Mouse (Mus musculus): ENCODE results near the gene Tmem183a. TPM values are rescaled to one million over a fixed set of nuclear protein-coding genes. Genes with fewer than 3 reads are reported as not detected.

The Tmem183a gene
- polyA plus RNA-seq, 1 experiment from 2014 or later = 54.0 TPM

DNA sequence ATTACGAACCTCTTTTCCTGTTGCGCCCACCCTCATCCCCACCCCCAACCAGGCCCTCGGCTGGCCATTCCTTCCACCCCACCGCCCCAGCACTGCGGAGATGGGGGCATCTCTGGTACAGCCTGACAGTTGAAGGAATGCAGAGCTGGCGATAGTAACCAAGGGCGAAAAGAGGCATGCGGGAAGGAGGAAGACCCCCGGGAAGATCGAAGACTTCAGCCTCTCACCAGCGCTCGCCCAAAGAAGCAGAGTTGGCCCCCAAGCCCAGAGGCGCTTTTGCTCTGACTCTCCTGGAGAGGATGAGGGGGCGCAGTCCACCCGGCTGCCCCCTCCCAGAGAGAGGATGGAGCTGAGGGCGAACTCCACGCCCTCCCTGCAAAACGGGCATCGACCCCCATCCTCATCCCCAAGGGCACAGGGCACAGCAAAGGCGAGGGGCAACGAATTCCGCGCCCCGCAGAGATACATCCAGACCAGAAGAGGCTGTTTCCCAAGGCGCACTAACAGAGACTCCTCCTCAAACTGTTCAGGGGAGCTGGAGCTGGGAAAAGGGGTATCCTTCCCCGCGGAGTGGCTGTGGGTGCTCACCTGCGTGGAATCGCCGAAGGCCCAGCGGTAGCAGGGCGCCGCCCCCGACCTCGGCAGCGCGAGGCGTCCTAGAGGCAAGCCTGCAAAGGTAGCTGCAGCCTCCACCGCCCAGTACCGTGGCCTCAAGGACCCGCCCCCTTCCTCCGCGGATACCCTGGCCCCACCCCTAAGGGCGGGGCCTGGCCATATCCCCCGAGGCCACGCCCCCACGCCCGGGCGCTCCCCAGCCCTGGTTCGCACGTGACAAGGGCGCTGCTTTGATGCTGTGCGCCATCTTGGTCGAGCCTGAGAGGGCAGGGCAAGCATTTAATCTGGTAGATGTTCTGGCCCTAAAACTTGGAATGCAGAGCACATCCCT, 17.5 kb downstream of the Tmem183a start:
- H3K4me1 ChIP-seq = peaks cover 61% of the 10 kb centered on the region
- H3K27ac ChIP-seq (replicated peaks) = peak overlapping the region; percentile 91
- peaks cover 26% of the 10 kb centered on the region for H3K36me3 ChIP-seq
- peak overlapping the region; percentile 60 for H3K4me3 ChIP-seq
- 1% methylated on average over 54 of the region's 54 CpGs for WGBS
- H3K27me3 ChIP-seq (replicated peaks) = no peaks in the 10 kb centered on the region
- peak; percentile 95 for ATAC-seq (ENCODE audit: extremely low read depth, insufficient number of reproducible peaks, low FRiP score, low TSS enrichment)
- H3K9me3 ChIP-seq = no peaks in the 10 kb centered on the region
- peak overlapping the region; percentile 83 for H3K9ac ChIP-seq
- peak overlapping the region; percentile 89 for H3K4me2 ChIP-seq

GRCm38 (mm10) chr1:134343567-134343966, 18.2 kb downstream of the Tmem183a start:
- 6% methylated on average over 2 of the region's 2 CpGs for WGBS
- peak overlapping the region; percentile 91 for H3K27ac ChIP-seq (replicated peaks)

DNA sequence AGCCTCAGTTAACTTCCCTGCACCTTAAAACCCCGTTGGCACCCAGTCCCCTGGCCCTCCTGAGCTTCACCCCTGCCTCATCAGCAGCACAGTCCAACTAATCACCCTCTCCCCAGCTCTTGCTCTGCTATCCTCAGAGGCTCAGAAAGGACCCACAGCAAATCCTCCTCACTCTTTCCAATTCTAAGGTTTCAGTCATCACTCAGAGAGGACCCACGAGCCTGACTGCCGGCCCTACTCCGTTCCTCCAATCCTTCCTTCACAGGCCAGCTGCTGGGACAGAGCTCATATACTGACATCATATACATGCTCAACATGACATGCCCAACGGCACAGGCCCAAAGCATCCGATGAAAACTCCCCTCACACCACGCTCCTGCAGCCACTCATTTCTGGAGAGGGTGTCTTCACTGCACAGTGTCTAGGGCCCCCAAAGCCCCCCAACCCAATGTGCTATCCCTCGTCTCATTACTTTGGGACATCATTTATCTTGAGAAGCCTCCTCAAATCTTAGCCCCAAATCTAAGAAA, 18.9 kb downstream of the Tmem183a start:
- Histone ChIP-seq H3K27ac (replicated peaks) (peak overlapping the region; percentile 91), H3K4me2 (peak overlapping the region; percentile 89)
- 52% methylated on average over 8 of the region's 8 CpGs for whole genome bisulfite sequencing

More at GRCm38 (mm10) chr1:134343567-134343966, 18.2 kb downstream of the Tmem183a start:
- H3K36me3 ChIP-seq = peaks cover 26% of the 10 kb centered on the region
- peak overlapping the region; percentile 89 for H3K4me2 ChIP-seq
- H3K27me3 ChIP-seq (replicated peaks) = no peaks in the 10 kb centered on the region
- H3K4me1 ChIP-seq = peaks cover 67% of the 10 kb centered on the region
- peak overlapping the region; percentile 60 for H3K4me3 ChIP-seq
- no peak for ATAC-seq (ENCODE audit: extremely low read depth, insufficient number of reproducible peaks, low FRiP score, low TSS enrichment)
- H3K9ac ChIP-seq = peak overlapping the region; percentile 83
- no peaks in the 10 kb centered on the region for H3K9me3 ChIP-seq

GRCm38 (mm10) chr1:134342278-134342664, 19.5 kb downstream of the Tmem183a start:
- peak overlapping the region; percentile 89 for H3K4me2 ChIP-seq
- WGBS = 24% methylated on average over 2 of the region's 2 CpGs
- peaks cover 80% of the 10 kb centered on the region for H3K4me1 ChIP-seq
- H3K4me3 ChIP-seq = peak overlapping the region; percentile 60
- peak overlapping the region; percentile 83 for H3K9ac ChIP-seq
- no peaks in the 10 kb centered on the region for H3K27me3 ChIP-seq (replicated peaks)
- H3K27ac ChIP-seq (replicated peaks) = peak overlapping the region; percentile 91
- no peaks in the 10 kb centered on the region for H3K9me3 ChIP-seq
- ATAC-seq (ENCODE audit: extremely low read depth, insufficient number of reproducible peaks, low FRiP score, low TSS enrichment) = no peak
- H3K36me3 ChIP-seq = peaks cover 16% of the 10 kb centered on the region

More for the DNA sequence above, 18.9 kb downstream of the Tmem183a start:
- Histone ChIP-seq H3K4me3 (peak overlapping the region; percentile 60), H3K9ac (peak overlapping the region; percentile 83), H3K36me3 (peaks cover 21% of the 10 kb centered on the region), H3K27me3 (replicated peaks) (no peaks in the 10 kb centered on the region), H3K4me1 (peaks cover 74% of the 10 kb centered on the region), H3K9me3 (no peaks in the 10 kb centered on the region)
- ATAC-seq (ENCODE audit: extremely low read depth, insufficient number of reproducible peaks, low FRiP score, low TSS enrichment) = no peak

DNA sequence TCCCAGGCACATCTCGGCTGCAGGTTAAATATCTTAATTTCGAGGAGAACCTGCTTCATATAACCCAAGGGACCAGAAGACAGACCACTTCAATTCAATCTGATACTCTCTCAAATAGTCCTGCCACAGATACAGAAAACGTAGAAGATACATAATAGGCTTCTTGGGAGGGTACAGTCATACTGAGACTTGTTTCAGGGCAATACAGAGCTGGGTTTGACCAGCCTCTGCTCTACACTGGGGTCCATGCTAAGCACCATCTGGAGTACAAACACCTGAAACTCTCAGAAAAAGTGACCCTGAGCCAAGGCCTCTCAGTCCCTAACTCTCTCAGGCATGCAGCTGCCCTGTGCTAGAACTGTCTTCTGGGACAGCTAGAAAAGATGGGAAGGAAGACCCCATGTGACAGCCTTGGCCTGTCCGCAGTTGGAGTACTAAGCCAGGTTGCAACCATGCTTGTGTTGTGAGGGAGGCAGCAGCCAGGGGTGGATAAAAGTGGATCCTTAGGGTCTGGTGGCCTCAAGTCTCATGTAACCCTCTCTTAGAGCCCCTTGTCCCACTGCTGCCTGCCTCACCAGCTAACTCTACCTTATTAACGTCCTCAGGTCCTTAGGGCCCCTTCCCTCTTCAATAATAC, 20.0 kb downstream of the Tmem183a start:
- Histone ChIP-seq H3K36me3 (peaks cover 11% of the 10 kb centered on the region), H3K4me3 (no peak overlapping the region), H3K9me3 (no peaks in the 10 kb centered on the region), H3K27me3 (replicated peaks) (no peaks in the 10 kb centered on the region), H3K4me2 (peak overlapping the region; percentile 89), H3K27ac (replicated peaks) (peak overlapping the region; percentile 91), H3K9ac (peak overlapping the region; percentile 66), H3K4me1 (peaks cover 81% of the 10 kb centered on the region)
- no peak for ATAC-seq (ENCODE audit: extremely low read depth, insufficient number of reproducible peaks, low FRiP score, low TSS enrichment)
- 62% methylated on average over 5 of the region's 5 CpGs for WGBS

GRCm38 (mm10) chr1:134339757-134340619, 21.8 kb downstream of the Tmem183a start:
- H3K4me2 ChIP-seq = no peak overlapping the region
- no peak overlapping the region for H3K4me3 ChIP-seq
- ATAC-seq (ENCODE audit: extremely low read depth, insufficient number of reproducible peaks, low FRiP score, low TSS enrichment) = no peak
- H3K9ac ChIP-seq = no peak overlapping the region
- H3K4me1 ChIP-seq = peaks cover 82% of the 10 kb centered on the region
- WGBS = 91% methylated on average over 18 of the region's 18 CpGs
- H3K9me3 ChIP-seq = no peaks in the 10 kb centered on the region
- peak overlapping the region; percentile 82 for H3K27ac ChIP-seq (replicated peaks)
- no peaks in the 10 kb centered on the region for H3K27me3 ChIP-seq (replicated peaks)
- no peaks in the 10 kb centered on the region for H3K36me3 ChIP-seq

DNA sequence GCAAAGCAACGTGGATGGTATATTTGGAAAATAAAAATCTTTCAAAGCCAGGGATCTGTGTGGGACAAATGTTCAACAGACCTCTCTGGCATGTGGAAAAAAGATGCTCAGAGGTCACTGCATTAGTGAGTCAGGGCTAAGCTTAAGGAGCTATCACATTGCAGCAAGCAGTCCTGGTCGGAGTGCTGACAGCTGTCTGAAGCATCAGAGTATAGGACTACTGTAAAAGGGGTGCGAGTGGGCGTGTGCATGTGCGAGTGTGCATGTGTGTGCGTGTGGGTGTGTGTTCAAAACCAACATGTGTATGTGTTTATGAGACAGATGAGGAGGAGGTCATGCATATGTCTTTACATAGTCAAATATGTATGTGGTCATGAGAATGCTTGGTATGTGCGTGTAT, 22.6 kb downstream of the Tmem183a start:
- H3K9me3 ChIP-seq = no peaks in the 10 kb centered on the region
- peaks cover 84% of the 10 kb centered on the region for H3K4me1 ChIP-seq
- 45% methylated on average over 7 of the region's 7 CpGs for WGBS
- H3K36me3 ChIP-seq = no peaks in the 10 kb centered on the region
- H3K4me3 ChIP-seq = no peak overlapping the region
- H3K27me3 ChIP-seq (replicated peaks) = no peaks in the 10 kb centered on the region
- H3K4me2 ChIP-seq = peak overlapping the region; percentile 34
- peak overlapping the region; percentile 82 for H3K27ac ChIP-seq (replicated peaks)
- ATAC-seq (ENCODE audit: extremely low read depth, insufficient number of reproducible peaks, low FRiP score, low TSS enrichment) = no peak
- H3K9ac ChIP-seq = no peak overlapping the region

GRCm38 (mm10) chr1:134336958-134337710, 24.6 kb downstream of the Tmem183a start:
- H3K9ac ChIP-seq = no peak overlapping the region
- H3K4me1 ChIP-seq = peaks cover 84% of the 10 kb centered on the region
- H3K4me3 ChIP-seq = no peak overlapping the region
- ATAC-seq (ENCODE audit: extremely low read depth, insufficient number of reproducible peaks, low FRiP score, low TSS enrichment) = no peak
- H3K36me3 ChIP-seq = no peaks in the 10 kb centered on the region
- H3K27me3 ChIP-seq (replicated peaks) = no peaks in the 10 kb centered on the region
- H3K27ac ChIP-seq (replicated peaks) = peak overlapping the region; percentile 82
- 42% methylated on average over 11 of the region's 11 CpGs for WGBS
- no peak overlapping the region for H3K4me2 ChIP-seq
- no peaks in the 10 kb centered on the region for H3K9me3 ChIP-seq

DNA sequence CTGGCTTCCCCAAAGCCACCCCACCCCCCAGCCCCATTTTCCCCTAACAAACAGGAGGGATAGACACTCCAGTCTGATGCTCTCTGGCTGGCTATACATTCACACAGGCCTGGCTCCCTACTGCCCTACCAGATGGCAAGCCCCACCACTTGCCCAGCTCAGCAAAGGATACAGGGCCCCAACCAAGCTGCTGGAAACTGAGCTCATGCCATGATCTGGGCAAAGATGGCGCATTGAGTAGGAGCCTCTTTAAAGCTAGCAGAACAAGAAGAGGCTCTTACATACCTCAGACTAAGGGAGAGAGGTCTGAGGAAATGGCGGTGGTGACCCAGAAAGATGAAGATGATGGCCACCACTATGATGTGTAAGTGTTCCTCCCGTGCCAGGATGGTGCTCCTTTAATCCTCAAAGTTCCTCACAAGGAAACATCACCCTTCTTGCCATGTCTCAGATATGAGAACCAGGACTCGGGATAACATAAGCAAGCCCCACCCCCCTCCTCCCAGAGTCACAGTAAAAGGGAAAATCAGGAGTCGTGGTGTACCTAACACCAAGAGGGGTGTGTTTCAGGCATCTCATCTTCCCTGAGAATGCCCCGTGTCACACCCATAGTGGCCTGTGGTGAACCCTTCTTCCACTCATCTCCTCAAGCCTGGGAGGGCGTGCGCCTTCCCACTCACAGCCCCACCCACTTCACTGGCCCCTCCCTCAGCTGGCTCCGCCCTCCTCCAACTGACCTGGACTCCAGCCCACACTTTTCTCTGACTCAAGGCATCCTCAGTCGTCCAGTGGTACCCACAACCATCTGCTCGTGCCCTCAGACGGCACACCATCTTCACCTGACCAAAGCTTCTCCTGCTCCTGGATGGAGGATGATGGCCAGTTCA, 25.6 kb downstream of the Tmem183a start:
- Histone ChIP-seq H3K27me3 (replicated peaks) (no peaks in the 10 kb centered on the region), H3K36me3 (peaks cover 4% of the 10 kb centered on the region; the same call in 1 of the 2 replicates), H3K9ac (no peak overlapping the region; the same call in 1 of the 2 replicates), H3K4me2 (no peak overlapping the region), H3K27ac (replicated peaks) (peak overlapping the region; percentile 93; the same call in 1 of the 2 replicates), H3K4me3 (no peak overlapping the region), H3K9me3 (no peaks in the 10 kb centered on the region), H3K4me1 (peaks cover 84% of the 10 kb centered on the region)
- 83% methylated on average over 12 of the region's 12 CpGs for WGBS
- ATAC-seq (ENCODE audit: extremely low read depth, insufficient number of reproducible peaks, low FRiP score, low TSS enrichment) = no peak; the same call in 1 of the 2 replicates
